In genomic region chr7:45705873-45706281, GRCm38 (mm10) we compare ENCODE assay signal across 8 mouse cellular contexts. TPM values are rescaled to one million over a fixed set of nuclear protein-coding genes. Genes with fewer than 3 reads are reported as not detected.
A peak's percentile ranks its signal among the peaks of the same experiment; 100 is the strongest.
DNase-seq lines count a peak whose midpoint lies in the region; ATAC-seq and TF ChIP-seq lines count a peak whose summit lies in the region.

No protein-coding gene starts in this region.

- WGBS in heart, embryonic 10.5 days: 1% methylated on average over 7 of the region's 7 CpGs
- WGBS in kidney, embryonic 14.5 days: 0% methylated on average over 7 of the region's 7 CpGs

- TF ChIP-seq CTCF in Patski (IDR thresholded peaks at IDR 0.05): no peak

- H3K9ac ChIP-seq in kidney, embryonic 14.5 days (ENCODE audit: low read depth, low read length): peak overlapping the region; percentile 84; the same call in 1 of the 2 replicates

- peak overlapping the region; percentile 65 for H3K4me3 ChIP-seq in heart, embryonic 10.5 days
- peak overlapping the region; percentile 64 for H3K4me3 ChIP-seq in kidney, embryonic 14.5 days (ENCODE audit: low read length)

- H3K27ac ChIP-seq in heart, embryonic 10.5 days: peak overlapping the region; percentile 85
- H3K27ac ChIP-seq in kidney, embryonic 14.5 days (ENCODE audit: low read depth, low read length): peak overlapping the region; percentile 90; the same call in 1 of the 2 replicates

- CTCF ChIA-PET in Patski (lab: Charles Lee): interaction anchor here (1.4 to 1.8 kb wide), 2 partner anchors 12 to 23 kb away, joined by 6 to 9 read pairs; partner anchors contain the start of genes Ntn5 and Sphk2

- no peaks in the 10 kb centered on the region for H3K27me3 ChIP-seq in Patski
- H3K27me3 ChIP-seq in heart, embryonic 10.5 days (ENCODE audit: insufficient read depth, poor library complexity, severe bottlenecking): 0 out of 2 replicates have a peak, but pooled peaks cover 9% of the 10 kb centered on the region
- no peaks in the 10 kb centered on the region for H3K27me3 ChIP-seq in kidney, embryonic 14.5 days (ENCODE audit: control insufficient read depth, insufficient read depth, low read length)

- in situ Hi-C loops in Patski (cut with MboI; ENCODE audit: low pct_unique_long_range_greater_than_20kb): loop anchor here (25.0 kb wide), 1 partner anchor 844 kb away; the partner anchor contains the start of genes Pnkp and Ptov1

- peak; percentile 64 for DNase-seq in 3134 (ENCODE audit: extremely low read depth, insufficient read length, low spot score)
- DNase-seq in Patski (ENCODE audit: low read depth, low spot score): no peak
- peak; percentile 74 for DNase-seq in embryo, embryonic 9.5 days (ENCODE audit: extremely low spot score)
- no peak for DNase-seq in heart, embryonic 10.5 days (ENCODE audit: low spot score)
- peak; percentile 62 for DNase-seq in liver
- peak; percentile 51 for DNase-seq in naive thymus-derived CD4-positive, alpha-beta T cell, adult 2 months (ENCODE audit: low read depth)
- DNase-seq in thymus, postnatal 14 days: peak; percentile 66

- H3K36me3 ChIP-seq in heart, embryonic 10.5 days: peaks cover 14% of the 10 kb centered on the region
- peaks cover 10% of the 10 kb centered on the region; the same call in 1 of the 2 replicates for H3K36me3 ChIP-seq in kidney, embryonic 14.5 days (ENCODE audit: control insufficient read depth, insufficient read depth, low read length)

- POLR2A ChIA-PET in Patski (lab: Charles Lee): interaction anchor here (3.3 kb wide), 1 partner anchor 22 kb away, joined by 17 read pairs; the partner anchor contains the start of gene Ntn5

- H3K9me3 ChIP-seq in heart, embryonic 10.5 days: no peaks in the 10 kb centered on the region
- H3K9me3 ChIP-seq in kidney, embryonic 14.5 days (ENCODE audit: control insufficient read depth, low read length): no peaks in the 10 kb centered on the region

- H3K4me1 ChIP-seq in heart, embryonic 10.5 days: peaks cover 69% of the 10 kb centered on the region
- H3K4me1 ChIP-seq in kidney, embryonic 14.5 days (ENCODE audit: control insufficient read depth, insufficient read depth, low read length): peaks cover 35% of the 10 kb centered on the region

- H3K4me2 ChIP-seq in kidney, embryonic 14.5 days (replicated peaks; ENCODE audit: low read depth, low read length): peak overlapping the region; percentile 93

- peak; percentile 11 for ATAC-seq in Patski
- ATAC-seq in kidney, embryonic 14.5 days (ENCODE audit: low FRiP score, low TSS enrichment): peak; percentile 29; the same call in 1 of the 2 replicates

RNA-seq across cellular contexts. Expression of gene Dbp, which starts 1.0 kb away (rescaled TPM):
- polyA plus RNA-seq in Patski (2021): 73.2 TPM
- 2.7 and 3.2 TPM in 2 replicates for polyA plus RNA-seq in heart, embryonic 10.5 days (2016; fragmentation: Nextera tagmentation; extraction: Ambion mirVana)
- polyA plus RNA-seq in kidney, embryonic 14.5 days (2014; fragmentation: Nextera tagmentation; extraction: Ambion mirVana): 6.6 and 7.7 TPM in 2 replicates

RNA-seq across cellular contexts. Expression of gene Car11, which starts 6.2 kb away (rescaled TPM):
- 43.7 TPM for polyA plus RNA-seq in Patski (2021)
- polyA plus RNA-seq in heart, embryonic 10.5 days (2016; fragmentation: Nextera tagmentation; extraction: Ambion mirVana): 3.1 and 5.1 TPM in 2 replicates
- 6.9 and 11.9 TPM in 2 replicates for polyA plus RNA-seq in kidney, embryonic 14.5 days (2014; fragmentation: Nextera tagmentation; extraction: Ambion mirVana)

RNA-seq across cellular contexts. Expression of gene Rpl18, which starts 9.4 kb away (rescaled TPM):
- polyA plus RNA-seq in Patski (2021): 807 TPM
- 860 and 1,046 TPM in 2 replicates for polyA plus RNA-seq in heart, embryonic 10.5 days (2016; fragmentation: Nextera tagmentation; extraction: Ambion mirVana)
- polyA plus RNA-seq in kidney, embryonic 14.5 days (2014; fragmentation: Nextera tagmentation; extraction: Ambion mirVana): 1,328 and 1,679 TPM in 2 replicates

RNA-seq across cellular contexts. Expression of gene Sec1, which starts 11.7 kb away (rescaled TPM):
- 4.4 TPM for polyA plus RNA-seq in Patski (2021)
- polyA plus RNA-seq in heart, embryonic 10.5 days (2016; fragmentation: Nextera tagmentation; extraction: Ambion mirVana): 0.51 and 0.75 TPM in 2 replicates
- polyA plus RNA-seq in kidney, embryonic 14.5 days (2014; fragmentation: Nextera tagmentation; extraction: Ambion mirVana): 0.17 and 0.28 TPM in 2 replicates

RNA-seq across cellular contexts. Expression of gene Sphk2, which starts 11.9 kb away (rescaled TPM):
- polyA plus RNA-seq in Patski (2021): 28.0 TPM
- 24.7 and 29.3 TPM in 2 replicates for polyA plus RNA-seq in heart, embryonic 10.5 days (2016; fragmentation: Nextera tagmentation; extraction: Ambion mirVana)
- polyA plus RNA-seq in kidney, embryonic 14.5 days (2014; fragmentation: Nextera tagmentation; extraction: Ambion mirVana): 16.8 and 23.9 TPM in 2 replicates

Comparison
In these comparisons a context has a peak if more than half of its experiments do, and no peak if none do; other contexts are left out.
1. DNase-seq: peak in 3134 (single experiment), embryo, embryonic 9.5 days (single experiment), liver (single experiment), naive thymus-derived CD4-positive, alpha-beta T cell, adult 2 months (single experiment) and thymus, postnatal 14 days (single experiment); none in Patski (single experiment) and heart, embryonic 10.5 days (single experiment).